Mouse (Mus musculus): ENCODE measurements at regions not wholly inside any gene's neighbourhood (a gene's known extent, or its start where the extent isn't known, plus 50 kb on each side); places are given as distances from the start of the nearest gene placed in this dataset.
"Not testable (repeated sequence)": the region's sequence is repeated elsewhere in the genome, so short reads cannot be mapped to it uniquely, and the experiment has no call there.

DNA sequence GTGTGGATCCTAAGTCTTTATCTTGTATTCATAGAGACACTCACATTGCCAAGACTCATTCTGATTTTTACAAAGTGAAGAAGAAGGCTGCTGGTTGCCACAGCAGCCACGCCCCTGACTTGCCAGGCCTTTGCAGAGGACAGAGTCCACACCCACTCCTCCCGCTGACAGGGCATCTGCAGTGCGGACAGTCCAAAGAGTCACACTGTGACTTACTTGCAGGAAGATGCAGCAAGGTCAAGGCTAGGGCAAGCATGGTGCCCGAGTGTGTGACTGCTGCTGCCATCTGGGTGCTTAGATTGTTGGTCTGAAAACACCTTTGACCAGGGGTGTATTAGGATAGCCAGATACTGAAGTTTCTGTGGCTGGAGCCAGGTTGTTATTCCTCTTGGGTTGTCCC, 252.1 kb downstream of the Fgf9 start:
- ATAC-seq (ENCODE audit: low FRiP score, low read depth), result no peak
- Histone ChIP-seq H3K36me3 (no peaks in the 10 kb centered on the region), H3K4me1 (no peaks in the 10 kb centered on the region), H3K27ac (replicated peaks) (no peak overlapping the region), H3K4me2 (replicated peaks) (no peak overlapping the region), H3K9me3 (no peaks in the 10 kb centered on the region), H3K9ac (replicated peaks) (no peak overlapping the region), H3K27me3 (no peaks in the 10 kb centered on the region), H3K4me3 (no peak overlapping the region)
- 71% methylated on average over 4 of the region's 4 CpGs for WGBS

DNA sequence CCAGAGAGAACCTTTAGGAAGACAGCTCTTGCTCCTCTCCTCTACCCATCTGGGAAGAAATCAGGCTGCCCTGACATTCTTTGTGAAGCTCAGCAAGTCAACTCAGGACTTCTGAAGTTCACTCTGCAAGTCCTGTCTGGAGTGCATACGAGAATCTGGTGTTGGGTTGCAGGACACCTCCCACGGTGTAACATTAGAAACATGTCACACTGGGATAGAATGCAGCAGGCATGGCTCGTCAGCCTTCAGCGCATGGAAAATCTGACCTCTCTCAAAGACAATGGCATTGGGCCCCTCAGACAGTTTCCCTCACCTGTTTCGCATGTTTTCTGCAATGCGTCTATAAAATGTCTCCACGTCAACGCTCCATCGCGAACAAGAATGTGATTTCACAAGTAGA, 251.5 kb downstream of the Fgf9 start:
- 82% methylated on average over 10 of the region's 10 CpGs for WGBS
- Histone ChIP-seq H3K4me2 (replicated peaks) (no peak overlapping the region), H3K4me3 (no peak overlapping the region), H3K36me3 (no peaks in the 10 kb centered on the region), H3K27me3 (no peaks in the 10 kb centered on the region), H3K4me1 (no peaks in the 10 kb centered on the region), H3K9ac (replicated peaks) (no peak overlapping the region), H3K9me3 (no peaks in the 10 kb centered on the region), H3K27ac (replicated peaks) (no peak overlapping the region)
- ATAC-seq (ENCODE audit: low FRiP score, low read depth), result no peak

DNA sequence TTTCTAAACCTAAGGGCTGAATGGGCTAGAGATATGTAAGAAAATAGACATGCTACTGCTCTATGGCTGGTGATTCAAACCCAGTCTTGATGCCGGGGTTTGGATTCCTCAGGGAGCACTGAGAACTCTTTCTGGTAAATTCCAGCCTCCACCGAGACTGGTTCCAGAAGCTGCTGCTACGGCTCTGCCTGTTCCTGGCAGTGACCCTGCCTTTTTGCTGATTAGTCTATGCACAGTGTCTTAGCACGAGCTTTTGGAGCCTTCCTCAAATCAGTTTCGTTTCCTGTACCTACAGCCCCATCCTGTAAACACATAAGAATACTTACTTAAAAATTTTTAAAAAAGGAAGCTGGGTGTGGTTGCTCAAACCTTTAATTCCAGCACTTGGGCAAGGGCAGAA, 250.9 kb downstream of the Fgf9 start:
- H3K9me3 ChIP-seq, result no peaks in the 10 kb centered on the region
- no peak overlapping the region for H3K9ac ChIP-seq (replicated peaks)
- H3K4me2 ChIP-seq (replicated peaks), result no peak overlapping the region
- H3K4me1 ChIP-seq, result no peaks in the 10 kb centered on the region
- H3K27ac ChIP-seq (replicated peaks), result no peak overlapping the region
- H3K36me3 ChIP-seq, result no peaks in the 10 kb centered on the region
- 89% methylated on average over 5 of the region's 5 CpGs for WGBS
- H3K27me3 ChIP-seq, result no peaks in the 10 kb centered on the region
- no peak for ATAC-seq (ENCODE audit: low FRiP score, low read depth)
- H3K4me3 ChIP-seq, result no peak overlapping the region

DNA sequence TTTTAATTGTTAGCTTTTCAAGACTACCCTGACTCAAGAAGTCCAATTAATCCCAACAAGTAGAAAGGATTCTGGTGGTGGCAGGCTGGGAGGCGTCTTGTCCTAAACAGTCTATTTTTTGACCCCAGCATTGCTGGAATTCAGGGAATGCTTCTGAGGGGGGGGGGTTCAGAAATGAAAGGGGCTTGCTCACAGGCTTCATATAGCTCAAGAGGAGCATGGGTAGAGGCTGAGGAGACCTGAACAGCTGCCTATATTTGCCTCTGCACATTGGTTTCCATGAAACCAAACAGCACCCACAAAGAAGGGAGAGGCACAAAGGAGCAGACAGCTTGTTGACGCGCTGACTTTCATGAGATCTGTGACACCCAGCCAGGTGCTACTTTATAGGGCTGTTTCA, 247.3 kb downstream of the Fgf9 start:
- Histone ChIP-seq H3K4me2 (replicated peaks) (no peak overlapping the region), H3K4me3 (no peak overlapping the region), H3K27ac (replicated peaks) (no peak overlapping the region), H3K9ac (replicated peaks) (no peak overlapping the region), H3K4me1 (no peaks in the 10 kb centered on the region), H3K27me3 (no peaks in the 10 kb centered on the region), H3K36me3 (no peaks in the 10 kb centered on the region), H3K9me3 (no peaks in the 10 kb centered on the region)
- ATAC-seq (ENCODE audit: low FRiP score, low read depth), result no peak
- WGBS, result 82% methylated on average over 3 of the region's 3 CpGs

DNA sequence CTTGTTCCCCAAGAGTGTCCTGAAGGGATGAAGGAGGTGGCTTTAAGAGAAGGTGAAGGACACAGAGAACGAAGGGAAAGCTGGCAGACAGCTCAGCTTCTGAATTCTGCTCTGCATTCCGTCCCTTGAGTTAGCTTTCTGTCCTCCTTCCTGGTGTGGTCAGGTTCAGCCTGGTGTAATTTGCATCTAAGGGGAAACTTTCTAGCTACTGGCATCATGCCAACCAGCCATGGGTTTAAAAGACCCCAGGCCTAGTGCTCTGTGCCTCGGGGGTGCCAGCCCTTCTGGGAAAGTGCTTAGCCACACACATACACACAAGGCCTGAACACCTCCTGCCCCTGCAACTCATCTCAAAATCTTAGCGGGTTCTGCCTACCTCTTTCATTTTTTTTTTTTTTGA, 246.9 kb downstream of the Fgf9 start:
- no peak overlapping the region for H3K9ac ChIP-seq (replicated peaks)
- no peaks in the 10 kb centered on the region for H3K36me3 ChIP-seq
- 69% methylated on average over 4 of the region's 4 CpGs for WGBS
- no peak for ATAC-seq (ENCODE audit: low FRiP score, low read depth)
- no peak overlapping the region for H3K4me3 ChIP-seq
- H3K27me3 ChIP-seq, result no peaks in the 10 kb centered on the region
- H3K27ac ChIP-seq (replicated peaks), result no peak overlapping the region
- no peaks in the 10 kb centered on the region for H3K9me3 ChIP-seq
- H3K4me1 ChIP-seq, result no peaks in the 10 kb centered on the region
- H3K4me2 ChIP-seq (replicated peaks), result no peak overlapping the region

DNA sequence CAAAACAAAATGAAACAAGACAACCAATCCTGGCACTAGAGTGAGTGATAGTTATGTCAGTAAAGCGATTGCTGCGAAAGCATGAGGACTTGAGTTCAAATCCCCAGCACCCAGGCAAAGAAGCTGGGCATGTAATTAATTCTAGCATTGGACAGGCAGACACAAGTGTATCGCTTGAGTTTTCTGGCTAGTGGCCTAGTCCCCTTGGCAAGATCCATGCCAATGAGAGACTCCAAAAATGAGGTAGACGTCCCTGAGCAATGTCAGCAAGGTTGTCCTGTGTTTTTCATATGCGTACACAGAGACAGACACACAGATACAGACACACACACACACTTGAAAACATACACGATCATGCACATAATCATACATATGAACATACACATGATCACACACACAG, 237.3 kb downstream of the Fgf9 start:
- Histone ChIP-seq H3K4me1 (no peaks in the 10 kb centered on the region), H3K27ac (replicated peaks) (no peak overlapping the region), H3K27me3 (no peaks in the 10 kb centered on the region), H3K4me2 (replicated peaks) (no peak overlapping the region), H3K36me3 (no peaks in the 10 kb centered on the region), H3K4me3 (no peak overlapping the region), H3K9me3 (no peaks in the 10 kb centered on the region), H3K9ac (replicated peaks) (no peak overlapping the region)
- ATAC-seq (ENCODE audit: low FRiP score, low read depth), result no peak
- WGBS, result 92% methylated on average over 6 of the region's 6 CpGs

DNA sequence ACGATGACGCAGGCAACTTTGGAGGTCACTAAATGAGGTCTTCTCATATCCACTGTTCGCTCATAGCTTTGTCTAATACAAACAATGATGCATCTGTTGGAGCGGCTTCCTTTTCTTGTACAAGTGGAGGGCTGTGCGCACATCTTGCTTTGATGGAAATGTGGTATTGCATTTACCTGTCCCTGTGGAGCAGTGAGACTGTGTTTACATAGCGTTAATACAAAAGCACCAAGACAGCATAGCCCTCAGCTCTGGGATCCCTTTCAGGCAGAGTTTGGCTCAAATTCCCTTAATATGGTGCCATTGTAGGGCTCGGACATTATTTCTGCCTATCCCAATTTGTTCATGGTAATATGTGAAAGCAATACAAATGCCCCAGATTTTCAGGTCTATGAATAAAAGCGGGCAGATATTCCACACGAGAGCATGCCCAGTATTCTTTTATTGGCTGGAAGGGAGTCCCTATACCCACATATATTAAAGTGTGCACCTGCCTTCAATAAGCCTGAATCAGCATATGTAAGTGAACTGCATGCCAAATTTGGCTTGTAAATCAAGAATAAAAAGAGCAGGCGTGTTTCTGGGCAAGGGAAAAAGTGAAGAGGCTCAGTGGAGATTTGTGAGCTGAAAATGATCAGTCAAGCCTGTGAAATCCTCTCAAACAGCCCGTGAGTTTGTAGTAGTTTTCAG, 236.6 kb downstream of the Fgf9 start:
- no peak overlapping the region for H3K27ac ChIP-seq (replicated peaks)
- H3K4me2 ChIP-seq (replicated peaks), result no peak overlapping the region
- H3K27me3 ChIP-seq, result no peaks in the 10 kb centered on the region
- H3K36me3 ChIP-seq, result no peaks in the 10 kb centered on the region
- H3K9me3 ChIP-seq, result no peaks in the 10 kb centered on the region
- no peak for ATAC-seq (ENCODE audit: low FRiP score, low read depth)
- no peak overlapping the region for H3K9ac ChIP-seq (replicated peaks)
- 85% methylated on average over 11 of the region's 11 CpGs for WGBS
- no peaks in the 10 kb centered on the region for H3K4me1 ChIP-seq
- no peak overlapping the region for H3K4me3 ChIP-seq

DNA sequence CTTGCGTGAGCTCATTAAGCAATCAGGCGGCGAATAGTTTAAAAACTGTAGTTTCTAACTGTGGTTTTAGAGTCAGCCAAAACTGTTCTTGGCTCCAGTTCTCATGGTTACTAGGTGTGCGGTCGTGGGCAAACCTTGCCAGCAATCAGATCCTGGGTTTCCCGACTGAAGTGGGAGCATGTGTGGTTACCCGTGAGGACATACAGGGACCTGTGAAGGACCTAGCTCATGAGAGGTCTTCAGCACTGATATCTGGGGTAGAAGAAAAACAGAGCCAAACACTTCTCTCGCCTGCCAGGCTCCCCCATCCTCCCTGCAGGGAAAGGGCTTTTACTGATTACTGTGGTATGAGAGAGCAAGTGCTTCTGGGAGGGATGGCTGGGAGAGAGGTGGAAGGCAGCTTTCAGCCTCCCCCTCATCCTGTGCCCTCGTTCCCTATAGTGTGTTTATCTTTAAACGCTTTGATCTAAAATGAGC, 230.1 kb downstream of the Fgf9 start:
- Histone ChIP-seq H3K27me3 (no peaks in the 10 kb centered on the region), H3K4me2 (replicated peaks) (no peak overlapping the region), H3K27ac (replicated peaks) (no peak overlapping the region), H3K36me3 (no peaks in the 10 kb centered on the region), H3K4me3 (no peak overlapping the region), H3K9me3 (no peaks in the 10 kb centered on the region), H3K4me1 (no peaks in the 10 kb centered on the region), H3K9ac (replicated peaks) (no peak overlapping the region)
- 77% methylated on average over 10 of the region's 10 CpGs for WGBS
- no peak for ATAC-seq (ENCODE audit: low FRiP score, low read depth)

DNA sequence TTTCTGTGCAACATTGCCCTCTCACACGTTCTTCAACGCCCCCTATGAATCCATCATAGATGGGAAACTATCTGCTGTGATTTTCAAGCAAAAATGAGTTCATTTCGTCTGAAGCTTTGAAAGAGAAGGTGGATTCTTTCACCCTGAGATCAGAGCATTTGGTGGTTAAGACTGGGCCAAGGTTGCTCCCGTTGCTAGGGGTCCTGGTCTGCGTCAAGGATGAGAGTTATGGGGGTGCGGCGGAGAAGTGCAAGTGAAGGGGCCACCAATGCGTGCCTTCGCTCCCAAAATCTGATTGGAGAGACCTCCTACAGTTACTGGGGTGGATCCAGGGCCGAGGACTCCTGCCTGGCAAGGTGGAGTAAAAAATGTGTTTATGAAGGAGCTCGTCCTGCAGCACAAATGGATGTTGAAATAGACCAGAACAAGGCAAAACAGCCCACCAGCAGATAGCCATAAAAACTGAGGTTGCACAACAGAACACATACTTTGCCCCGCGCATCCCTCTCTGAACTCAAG, 215.7 kb downstream of the Fgf9 start:
- no peak for ATAC-seq (ENCODE audit: low FRiP score, low read depth)
- WGBS, result 88% methylated on average over 13 of the region's 13 CpGs
- Histone ChIP-seq H3K27me3 (no peaks in the 10 kb centered on the region), H3K9me3 (no peaks in the 10 kb centered on the region), H3K4me3 (no peak overlapping the region), H3K4me2 (replicated peaks) (no peak overlapping the region), H3K4me1 (no peaks in the 10 kb centered on the region), H3K36me3 (no peaks in the 10 kb centered on the region), H3K27ac (replicated peaks) (no peak overlapping the region), H3K9ac (replicated peaks) (no peak overlapping the region)

DNA sequence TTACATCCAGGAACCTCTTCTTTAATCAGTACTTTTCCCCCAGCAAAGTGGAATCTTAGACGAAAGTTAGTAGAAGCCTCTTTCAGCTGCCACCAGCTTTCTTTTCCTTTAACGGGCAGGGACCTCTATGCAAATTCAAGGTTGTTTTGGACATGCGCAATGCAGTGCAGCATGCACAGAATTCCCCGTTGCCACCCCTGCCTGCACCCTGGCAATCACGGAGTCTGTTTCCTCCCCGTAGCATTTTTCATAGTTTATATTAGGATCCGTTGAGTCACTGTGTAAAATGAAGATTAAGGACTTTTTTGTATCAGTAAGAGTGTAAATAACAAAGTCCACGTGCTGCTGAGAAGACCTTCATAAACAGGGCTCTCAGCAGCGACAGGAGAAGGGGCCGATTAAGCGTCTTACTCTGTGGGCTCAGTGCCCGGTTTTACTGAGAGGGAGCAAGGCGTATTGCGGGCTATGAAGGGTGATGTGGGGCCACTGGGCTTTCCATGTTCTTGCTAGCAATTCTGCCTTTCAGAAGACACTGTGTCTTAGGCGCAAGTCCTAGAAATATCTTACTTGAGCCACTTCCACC, 212.5 kb downstream of the Fgf9 start:
- 82% methylated on average over 15 of the region's 15 CpGs for WGBS
- no peaks in the 10 kb centered on the region for H3K4me1 ChIP-seq
- ATAC-seq (ENCODE audit: low FRiP score, low read depth), result no peak
- H3K27me3 ChIP-seq, result no peaks in the 10 kb centered on the region
- H3K9ac ChIP-seq (replicated peaks), result no peak overlapping the region
- no peak overlapping the region for H3K4me2 ChIP-seq (replicated peaks)
- no peaks in the 10 kb centered on the region for H3K9me3 ChIP-seq
- no peak overlapping the region for H3K27ac ChIP-seq (replicated peaks)
- no peaks in the 10 kb centered on the region for H3K36me3 ChIP-seq
- H3K4me3 ChIP-seq, result no peak overlapping the region

DNA sequence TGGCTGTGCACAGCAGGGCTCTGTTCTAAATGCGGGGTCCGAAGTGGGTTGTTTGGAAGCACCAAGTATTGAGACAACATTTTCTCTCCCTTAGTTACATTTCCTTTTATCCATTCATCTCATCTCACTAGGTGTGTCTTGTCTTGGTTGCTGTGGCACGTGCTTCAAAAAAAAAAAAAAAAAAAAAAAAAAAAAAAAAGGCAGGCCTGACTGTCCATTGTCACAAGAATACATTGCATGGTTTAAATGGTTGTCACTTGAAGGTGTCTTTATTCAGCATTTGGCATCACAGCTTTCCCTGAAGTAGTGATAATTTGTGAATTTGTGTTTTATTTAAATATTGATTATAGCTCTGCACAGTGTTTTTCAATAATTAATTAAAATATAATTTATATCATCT, 211.9 kb downstream of the Fgf9 start:
- Histone ChIP-seq H3K9me3 (no peaks in the 10 kb centered on the region), H3K4me1 (no peaks in the 10 kb centered on the region), H3K4me3 (no peak overlapping the region), H3K27me3 (no peaks in the 10 kb centered on the region), H3K4me2 (replicated peaks) (no peak overlapping the region), H3K36me3 (no peaks in the 10 kb centered on the region), H3K27ac (replicated peaks) (no peak overlapping the region), H3K9ac (replicated peaks) (no peak overlapping the region)
- no peak for ATAC-seq (ENCODE audit: low FRiP score, low read depth)
- WGBS, result 83% methylated on average over 3 of the region's 3 CpGs

DNA sequence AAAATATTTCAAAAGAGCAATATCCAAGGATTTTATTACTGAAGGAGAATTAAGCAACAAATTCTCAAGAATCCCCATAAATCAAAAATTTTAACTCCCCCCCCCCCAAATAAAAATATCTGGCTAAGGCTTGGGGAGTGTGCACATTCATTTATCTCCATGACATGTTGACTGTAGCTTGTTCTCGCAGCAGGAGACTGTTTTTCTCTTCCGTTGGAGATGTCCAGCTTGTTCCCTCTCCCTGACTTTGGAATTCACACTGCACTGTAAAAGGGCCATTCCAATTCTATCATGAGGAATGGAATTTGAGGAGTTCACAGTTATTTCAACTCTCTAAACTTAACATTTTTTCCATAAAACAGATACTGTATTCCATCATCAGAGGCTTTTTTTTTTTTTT, 204.1 kb downstream of the Fgf9 start:
- H3K9me3 ChIP-seq; ATAC-seq (ENCODE audit: low FRiP score, low read depth); H3K27ac ChIP-seq (replicated peaks); H3K4me3 ChIP-seq; H3K27me3 ChIP-seq; H3K4me2 ChIP-seq (replicated peaks); H3K9ac ChIP-seq (replicated peaks); H3K36me3 ChIP-seq; H3K4me1 ChIP-seq: not testable (repeated sequence)
- WGBS, result 82% methylated on average over 2 of the region's 2 CpGs
